Mouse (Mus musculus) cortical plate, adult 2 months (tissue): ENCODE data around the gene Gm10203.

Experiments
- CTCF ChIP-seq: fragments of 200-500 bp; IDR thresholded peaks from 2 replicates; pipeline ENCODE4 v1.5.1; 2011; ENCODE audit warnings: mild to moderate bottlenecking, control low read depth, low read length; ENCODE audit not compliant: insufficient read depth; ENCODE audit errors: extremely low read depth
- POLR2A ChIP-seq: fragments of 200-500 bp; IDR thresholded peaks from 2 replicates; pipeline ENCODE4 v1.6.1; 2011; ENCODE audit warnings: mild to moderate bottlenecking, low read length, control low read depth; ENCODE audit not compliant: insufficient read depth; ENCODE audit errors: extremely low read depth

GRCm38 (mm10) chr6:149116992-149117391 is 13.0 kb upstream of the Gm10203 start:
- TF ChIP-seq CTCF (no peak), POLR2A (no peak)
